Mouse (Mus musculus) limb, embryonic 14.5 days (tissue): ENCODE measurements at regions not wholly inside any gene's neighbourhood (a gene's known extent, or its start where the extent isn't known, plus 50 kb on each side); places are given as distances from the start of the nearest gene placed in this dataset.

ENCODE experiments used
- ATAC-seq: fragments of 200-750 bp; cut with Nextera tagmentation; 2 replicates; pipeline ENCODE4 v1.8.0; 2017; ENCODE audit warnings: low read depth, moderate number of reproducible peaks, moderate TSS enrichment; ENCODE audit not compliant: low FRiP score
- DNase-seq: peaks from one replicate; pipeline ENCODE4 v3.0.0-alpha.2; 2015; ENCODE audit warnings: low spot score
- H3K27ac ChIP-seq: fragments of 300-500 bp; sonication (generic); replicated peaks from 2 replicates; pipeline ENCODE4 v1.5.1; 2014; ENCODE audit warnings: low read depth, mild to moderate bottlenecking, low read length, moderate library complexity, mixed read lengths
- H3K27me3 ChIP-seq: fragments of 300-500 bp; sonication (generic); 2 replicates; pipeline ENCODE4 v1.6.1; 2014; ENCODE audit warnings: low read length, mixed read lengths; ENCODE audit not compliant: control insufficient read depth, insufficient read depth
- H3K36me3 ChIP-seq: fragments of 300-500 bp; sonication (generic); 2 replicates; pipeline ENCODE4 v1.6.1; 2014; ENCODE audit warnings: mild to moderate bottlenecking, low read length, moderate library complexity, mixed read lengths; ENCODE audit not compliant: control insufficient read depth, insufficient read depth
- H3K4me1 ChIP-seq: fragments of 300-500 bp; sonication (generic); 2 replicates; pipeline ENCODE4 v1.6.1; 2014; ENCODE audit warnings: antibody characterized with exemption, low read length, mixed read lengths; ENCODE audit not compliant: control insufficient read depth, insufficient read depth
- H3K4me2 ChIP-seq: fragments of 300-500 bp; sonication (generic); replicated peaks from 2 replicates; pipeline ENCODE4 v1.6.1; 2014; ENCODE audit warnings: low read depth, mild to moderate bottlenecking, low read length, moderate library complexity; ENCODE audit not compliant: severe bottlenecking
- H3K4me3 ChIP-seq: fragments of 300-500 bp; sonication (generic); replicated peaks from 2 replicates; pipeline ENCODE4 v1.5.1; 2014; ENCODE audit warnings: low read length
- H3K9ac ChIP-seq: fragments of 300-500 bp; sonication (generic); 2 replicates; pipeline ENCODE4 v1.6.1; 2014; ENCODE audit warnings: mild to moderate bottlenecking, low read depth, low read length, moderate library complexity; ENCODE audit not compliant: severe bottlenecking
- H3K9me3 ChIP-seq: fragments of 300-500 bp; sonication (generic); 2 replicates; pipeline ENCODE4 v1.6.1; 2016; ENCODE audit warnings: low read length; ENCODE audit not compliant: control insufficient read depth
- POLR2A ChIP-seq: fragments of 200-500 bp; IDR thresholded peaks from 2 replicates; pipeline ENCODE4 v1.8.0; 2012; ENCODE audit warnings: inconsistent platforms, mild to moderate bottlenecking, moderate library complexity, borderline replicate concordance; ENCODE audit not compliant: insufficient read depth, insufficient read length; ENCODE audit errors: extremely low read depth
- WGBS: fragments of 180-500 bp; shearing (Covaris S2); extraction: QIAGEN DNeasy Blood & Tissue Kit; methylation state at CpG from one replicate; pipeline ENCODE4 v1.1.7; 2014; 5-methylcytosine and 5-hydroxymethylcytosine counted together

DNA sequence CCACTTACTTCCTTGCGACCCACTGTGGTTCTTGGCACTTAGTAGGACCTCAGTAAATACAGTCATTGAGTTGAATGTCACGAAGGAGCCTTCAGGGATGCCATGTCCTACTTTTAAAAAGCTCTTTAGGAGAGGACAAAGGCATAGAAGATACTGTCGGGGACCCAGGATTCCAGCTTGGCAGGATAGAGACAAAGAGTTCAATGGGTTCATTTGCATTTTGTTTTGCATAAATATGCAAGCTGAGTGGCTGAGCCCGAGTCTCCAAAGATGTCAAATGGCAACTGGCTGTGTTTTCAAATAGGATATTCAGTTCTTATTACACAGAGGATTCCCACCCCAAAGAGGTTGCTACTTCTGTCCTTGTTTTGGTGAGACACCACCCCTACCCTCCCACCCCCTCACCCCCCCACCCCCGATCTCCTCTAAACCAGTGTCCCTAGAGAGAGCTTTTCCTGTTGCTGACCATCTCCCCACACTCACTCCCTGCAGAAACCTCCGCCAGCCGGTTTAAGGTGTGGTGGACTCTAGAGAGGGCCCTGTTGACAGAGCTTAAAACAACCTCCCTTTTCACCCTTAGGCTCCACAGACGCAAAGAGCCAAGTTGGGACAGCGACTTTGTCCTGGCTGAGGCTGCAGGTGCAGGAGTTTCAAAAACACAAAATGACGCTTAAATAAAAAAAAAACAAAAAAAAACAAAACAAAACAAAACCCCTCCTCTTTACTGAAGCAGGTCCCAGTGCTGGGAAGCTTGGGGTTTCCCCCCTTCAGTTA, 57.9 kb downstream of the Sox9 start:
- no peak overlapping the region for H3K4me2 ChIP-seq
- TF ChIP-seq POLR2A = no peak
- 27% methylated on average over 10 of the region's 10 CpGs for WGBS
- DNase-seq (no peak), ATAC-seq (no peak)
- no peak overlapping the region for H3K4me3 ChIP-seq
- no peaks in the 10 kb centered on the region for H3K27me3 ChIP-seq
- no peak overlapping the region for H3K27ac ChIP-seq
- no peak overlapping the region for H3K9ac ChIP-seq
- peaks cover 6% of the 10 kb centered on the region; the same call in 1 of the 2 replicates for H3K4me1 ChIP-seq
- no peaks in the 10 kb centered on the region for H3K9me3 ChIP-seq
- H3K36me3 ChIP-seq = no peaks in the 10 kb centered on the region

DNA sequence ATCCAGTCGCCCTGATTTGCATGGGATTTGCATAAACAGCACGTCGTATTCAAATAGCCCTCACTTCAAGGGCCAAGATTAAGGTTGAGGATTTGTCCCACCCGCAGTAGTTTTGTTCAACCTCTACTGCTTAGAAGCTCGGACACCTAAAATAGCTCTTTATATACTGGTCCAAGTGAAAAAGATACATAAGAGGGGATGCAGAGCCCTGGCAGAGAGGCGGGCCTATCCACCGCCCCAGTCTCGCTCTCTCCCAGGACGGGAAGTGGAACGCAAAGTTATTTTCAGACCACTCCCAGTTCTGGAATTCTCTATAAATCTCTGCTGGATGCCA, 58.4 kb downstream of the Sox9 start:
- no peak overlapping the region for H3K4me2 ChIP-seq
- TF ChIP-seq POLR2A = no peak
- no peak overlapping the region for H3K27ac ChIP-seq
- WGBS = 9% methylated on average over 10 of the region's 10 CpGs
- ATAC-seq (no peak), DNase-seq (no peak)
- no peak overlapping the region for H3K9ac ChIP-seq
- no peaks in the 10 kb centered on the region for H3K27me3 ChIP-seq
- H3K9me3 ChIP-seq = no peaks in the 10 kb centered on the region
- H3K36me3 ChIP-seq = no peaks in the 10 kb centered on the region
- no peak overlapping the region for H3K4me3 ChIP-seq
- H3K4me1 ChIP-seq = peaks cover 2% of the 10 kb centered on the region; the same call in 1 of the 2 replicates

DNA sequence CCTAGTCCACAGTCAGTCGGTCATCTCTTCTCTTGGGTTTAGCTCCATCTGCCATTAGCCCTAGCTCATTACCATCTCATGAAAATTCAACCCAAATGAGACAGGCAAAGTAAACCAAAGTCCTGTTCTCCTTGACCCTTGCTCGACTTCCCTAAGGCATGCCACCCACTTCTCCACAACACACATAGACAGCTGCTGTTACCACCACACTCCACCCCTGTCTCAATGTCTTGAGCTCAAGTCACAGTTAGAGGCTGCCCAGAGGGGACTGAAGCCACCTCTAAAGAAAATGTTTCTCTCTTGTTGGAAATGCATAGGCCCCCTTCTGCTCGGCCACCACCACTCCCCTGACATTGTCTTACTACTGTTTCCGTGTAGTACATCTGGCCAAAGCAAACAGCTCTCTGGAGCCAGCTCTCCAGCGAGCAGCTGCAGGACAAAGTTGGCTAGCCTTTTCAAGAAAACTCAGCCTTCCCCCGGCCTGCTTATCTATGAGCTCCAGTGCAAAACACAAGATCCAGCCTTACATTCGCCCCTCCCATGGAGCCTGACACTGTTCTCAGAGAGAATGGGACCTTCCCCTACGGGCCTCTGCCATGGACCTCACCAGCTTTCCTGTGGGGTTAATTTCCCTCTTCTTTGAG, 62.4 kb downstream of the Sox9 start:
- 77% methylated on average over 8 of the region's 8 CpGs for WGBS
- no peaks in the 10 kb centered on the region for H3K4me1 ChIP-seq
- no peak overlapping the region for H3K4me3 ChIP-seq
- no peak overlapping the region for H3K27ac ChIP-seq
- H3K27me3 ChIP-seq = no peaks in the 10 kb centered on the region
- DNase-seq (no peak), ATAC-seq (no peak)
- H3K9ac ChIP-seq = no peak overlapping the region
- no peak for TF ChIP-seq POLR2A
- no peaks in the 10 kb centered on the region for H3K36me3 ChIP-seq
- no peak overlapping the region for H3K4me2 ChIP-seq
- H3K9me3 ChIP-seq = no peaks in the 10 kb centered on the region

DNA sequence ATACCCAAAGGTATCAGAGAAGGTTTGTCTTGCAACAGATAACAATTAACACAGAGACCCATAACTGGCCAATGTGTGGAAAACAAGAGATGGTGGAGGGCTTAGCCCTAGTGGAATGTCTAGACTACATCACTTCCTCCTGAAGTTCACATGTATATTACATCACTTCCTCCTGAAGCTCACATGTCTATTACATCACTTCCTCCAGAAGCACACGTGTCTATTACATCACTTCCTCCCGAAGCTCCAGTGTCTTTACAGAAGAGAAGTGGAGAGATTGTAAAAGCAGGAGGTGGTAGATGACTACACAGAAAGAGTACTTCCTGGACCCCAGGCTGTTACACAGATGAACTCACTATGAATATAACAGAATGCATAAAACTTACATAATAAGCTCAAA, 65.1 kb downstream of the Sox9 start:
- ATAC-seq (no peak), DNase-seq (no peak)
- H3K27me3 ChIP-seq = no peaks in the 10 kb centered on the region
- H3K9me3 ChIP-seq = no peaks in the 10 kb centered on the region
- TF ChIP-seq POLR2A = no peak
- H3K36me3 ChIP-seq = no peaks in the 10 kb centered on the region
- H3K4me2 ChIP-seq = no peak overlapping the region
- H3K27ac ChIP-seq = no peak overlapping the region
- H3K4me1 ChIP-seq = no peaks in the 10 kb centered on the region
- no peak overlapping the region for H3K4me3 ChIP-seq
- WGBS = 88% methylated on average over 2 of the region's 2 CpGs
- H3K9ac ChIP-seq = no peak overlapping the region

DNA sequence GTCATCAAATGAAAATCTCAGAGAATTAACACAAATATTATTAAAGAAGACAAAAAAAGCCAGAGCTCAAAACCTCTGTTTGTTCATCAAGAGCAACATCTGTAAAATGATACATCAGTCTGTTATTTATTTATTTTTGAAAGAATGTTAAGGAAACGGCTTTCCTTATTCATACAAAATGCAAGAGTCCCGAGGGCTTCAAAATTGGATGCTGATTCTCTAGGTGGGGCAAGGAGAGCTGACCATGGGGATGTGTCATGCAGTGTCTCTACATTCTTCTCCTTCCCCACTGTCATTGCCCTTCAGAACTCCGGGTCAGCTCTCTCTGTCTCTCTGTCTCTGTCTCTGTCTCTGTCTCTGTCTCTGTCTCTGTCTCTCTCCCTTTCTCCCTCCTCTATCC, 65.8 kb downstream of the Sox9 start:
- WGBS = 82% methylated on average over 3 of the region's 3 CpGs
- no peaks in the 10 kb centered on the region for H3K27me3 ChIP-seq

More for the DNA sequence above, 65.8 kb downstream of the Sox9 start:
- Histone ChIP-seq H3K27ac (no peak overlapping the region), H3K9ac (no peak overlapping the region), H3K9me3 (no peaks in the 10 kb centered on the region), H3K4me1 (no peaks in the 10 kb centered on the region), H3K4me2 (no peak overlapping the region), H3K4me3 (no peak overlapping the region), H3K36me3 (no peaks in the 10 kb centered on the region)
- no peak for TF ChIP-seq POLR2A
- ATAC-seq = no peak
- no peak for DNase-seq
